Mouse (Mus musculus) ES-Bruce4 (cell line): ENCODE results near the gene Zfp451. TPM values are rescaled to one million over a fixed set of nuclear protein-coding genes. Genes with fewer than 3 reads are reported as not detected.
A peak's percentile ranks its signal among the peaks of the same experiment; 100 is the strongest.

Source experiments
- H3K27ac ChIP-seq: 2 replicates; pipeline ENCODE4 v1.5.1; 2012; ENCODE audit warnings: low read length, inconsistent platforms; ENCODE audit not compliant: insufficient read depth
- H3K27me3 ChIP-seq: 2 replicates; pipeline ENCODE4 v1.6.1; 2012; ENCODE audit warnings: mild to moderate bottlenecking, low read length, inconsistent platforms; ENCODE audit not compliant: control insufficient read depth, poor library complexity, insufficient read depth, severe bottlenecking
- H3K36me3 ChIP-seq: 2 replicates; pipeline ENCODE4 v1.6.1; 2012; ENCODE audit warnings: inconsistent platforms, mild to moderate bottlenecking, low read length, moderate library complexity; ENCODE audit not compliant: control insufficient read depth, poor library complexity, insufficient read depth, severe bottlenecking
- H3K4me1 ChIP-seq: one replicate; pipeline ENCODE4 v1.8.1; 2011; ENCODE audit warnings: low read length; ENCODE audit not compliant: control insufficient read depth, insufficient read depth
- H3K4me3 ChIP-seq: 2 replicates; pipeline ENCODE4 v1.5.1; 2011; ENCODE audit warnings: low read depth, mild to moderate bottlenecking, low read length
- H3K9ac ChIP-seq: 2 replicates; pipeline ENCODE4 v1.6.1; 2012; ENCODE audit warnings: low read depth, mild to moderate bottlenecking, inconsistent platforms; ENCODE audit not compliant: poor library complexity, severe bottlenecking
- H3K9me3 ChIP-seq: replicated peaks from 2 replicates; pipeline ENCODE4 v1.6.1; 2012; ENCODE audit warnings: mild to moderate bottlenecking, low read length, inconsistent platforms; ENCODE audit not compliant: control insufficient read depth, poor library complexity, insufficient read depth, severe bottlenecking
- CTCF ChIP-seq: IDR thresholded peaks from one replicate; pipeline ENCODE4 v1.8.1; 2011; ENCODE audit warnings: low read depth, low read length
- EP300 ChIP-seq: IDR thresholded peaks from 2 replicates; pipeline ENCODE4 v1.6.1; 2011; ENCODE audit warnings: low read depth, low read length; ENCODE audit not compliant: insufficient read depth
- POLR2A ChIP-seq: IDR thresholded peaks from one replicate; pipeline ENCODE4 v1.8.1; 2011; ENCODE audit warnings: low read length; ENCODE audit not compliant: insufficient read depth
- polyA plus RNA-seq: library from polyadenylated mRNA; stranded (reverse); fragments of >200 nt; gene quantifications from 2 replicates; pipeline ENCODE4 v1.2.4, GENCODE M21; 2011; ENCODE audit warnings: low read depth; ENCODE audit not compliant: missing spikeins, insufficient read depth, insufficient read length

Zfp451 gene
- polyA plus RNA-seq, 1 experiment: 73.2 TPM

DNA sequence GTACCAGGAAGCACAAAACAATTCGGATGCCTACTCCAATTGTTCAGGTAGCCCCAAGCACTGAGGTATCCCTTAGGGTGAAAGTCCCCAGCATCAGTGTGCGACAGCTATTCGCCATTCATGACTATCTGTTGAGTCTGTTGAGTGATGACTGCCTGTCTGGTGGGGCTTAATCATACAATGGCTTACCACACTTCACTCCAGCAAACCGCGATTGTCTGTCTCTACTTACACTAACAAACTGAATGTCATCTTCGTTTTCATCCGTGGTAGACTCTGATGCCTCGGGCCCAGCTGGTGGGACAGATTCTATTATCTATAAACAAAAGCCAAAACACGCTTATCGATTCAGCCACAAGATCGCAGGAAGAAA lies 914 bp downstream of the Zfp451 start:
- H3K9ac ChIP-seq: peak overlapping the region; percentile 97

DNA sequence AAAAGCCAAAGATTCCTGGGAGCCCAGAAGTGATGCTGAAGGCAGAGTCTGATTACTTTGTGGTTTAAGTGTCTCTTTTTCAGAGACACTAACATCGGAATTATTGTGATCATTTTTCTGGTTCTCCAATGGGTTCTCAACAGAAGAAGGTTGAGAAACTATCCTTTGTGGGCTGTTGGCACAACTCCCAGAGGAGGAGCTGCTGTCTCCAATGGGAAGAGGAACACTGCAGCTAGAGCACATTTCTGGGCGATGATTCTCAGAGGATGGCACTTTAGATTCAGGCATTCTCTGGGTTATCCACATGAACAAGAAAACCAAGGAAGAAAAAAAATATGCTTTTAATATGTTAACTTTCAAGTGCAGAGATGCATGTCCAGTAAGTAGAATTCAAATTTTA lies 11.1 kb downstream of the Zfp451 start:
- Histone ChIP-seq H3K4me1 (peaks cover 2% of the 10 kb centered on the region), H3K4me3 (no peak overlapping the region), H3K9ac (no peak overlapping the region), H3K9me3 (peaks cover 4% of the 10 kb centered on the region; the same call in 1 of the 2 replicates), H3K27ac (no peak overlapping the region), H3K36me3 (peaks cover 48% of the 10 kb centered on the region), H3K27me3 (no peaks in the 10 kb centered on the region)
- TF ChIP-seq POLR2A: no peak
- TF ChIP-seq EP300: no peak
- TF ChIP-seq CTCF: no peak

More for the DNA sequence above, 914 bp downstream of the Zfp451 start:
- Histone ChIP-seq H3K4me3 (peak overlapping the region; percentile 97), H3K27ac (no peak overlapping the region), H3K4me1 (no peaks in the 10 kb centered on the region), H3K9me3 (no peaks in the 10 kb centered on the region), H3K27me3 (no peaks in the 10 kb centered on the region), H3K36me3 (peaks cover 21% of the 10 kb centered on the region)
- no peak for TF ChIP-seq EP300
- TF ChIP-seq CTCF: no peak
- TF ChIP-seq POLR2A: no peak

DNA sequence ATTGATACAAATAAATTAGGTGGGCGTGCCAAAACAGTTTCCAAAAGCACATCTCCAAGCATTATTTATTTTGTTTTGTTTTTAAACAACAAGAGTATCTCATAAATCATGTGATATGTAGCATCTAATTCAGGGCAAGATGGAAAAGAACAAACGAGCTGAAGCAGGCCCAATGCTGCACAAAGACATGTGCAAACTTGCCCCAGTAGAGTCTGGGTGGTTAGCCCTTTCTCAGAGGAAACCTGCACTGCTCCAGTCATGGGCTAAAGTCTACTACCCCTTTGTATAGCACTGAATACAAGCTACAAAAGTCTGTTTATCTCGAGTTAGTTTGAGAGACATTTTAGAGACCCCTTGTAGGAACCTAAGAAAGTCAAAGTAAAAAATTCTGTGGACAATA lies 14.8 kb downstream of the Zfp451 start:
- H3K27ac ChIP-seq: 0 out of 2 replicates have a peak overlapping the region, but pooled peaks have one; percentile 8
- H3K9me3 ChIP-seq: peaks cover 4% of the 10 kb centered on the region; the same call in 1 of the 2 replicates
- H3K27me3 ChIP-seq: no peaks in the 10 kb centered on the region
- TF ChIP-seq CTCF (no peak), POLR2A (no peak), EP300 (no peak)
- no peak overlapping the region for H3K9ac ChIP-seq
- peaks cover 2% of the 10 kb centered on the region for H3K4me1 ChIP-seq
- no peak overlapping the region for H3K4me3 ChIP-seq
- peaks cover 45% of the 10 kb centered on the region for H3K36me3 ChIP-seq

DNA sequence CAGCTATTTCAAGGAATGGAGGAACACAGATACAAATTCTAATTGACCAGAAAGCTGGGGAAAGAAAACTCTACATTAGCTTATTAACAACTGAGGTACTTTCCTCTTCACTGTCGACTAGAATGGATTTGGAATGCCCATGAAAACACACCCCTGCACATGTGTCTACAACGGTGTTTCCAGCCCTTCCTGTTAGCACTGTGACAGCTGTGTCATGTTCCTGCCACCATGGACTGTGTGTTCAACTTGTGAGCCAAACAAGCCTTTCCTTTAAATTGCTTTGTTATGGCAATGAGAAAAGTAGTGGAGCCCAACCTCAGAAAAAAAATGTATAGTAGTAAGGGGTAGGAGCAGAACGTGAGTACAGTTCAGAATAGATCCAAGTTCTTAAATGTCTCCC lies 25.9 kb downstream of the Zfp451 start:
- no peaks in the 10 kb centered on the region for H3K27me3 ChIP-seq
- no peak overlapping the region for H3K4me3 ChIP-seq
- no peaks in the 10 kb centered on the region for H3K9me3 ChIP-seq
- H3K4me1 ChIP-seq: no peaks in the 10 kb centered on the region
- H3K9ac ChIP-seq: no peak overlapping the region
- no peak overlapping the region for H3K27ac ChIP-seq
- no peaks in the 10 kb centered on the region for H3K36me3 ChIP-seq
- TF ChIP-seq EP300 (no peak), POLR2A (no peak), CTCF (no peak)

DNA sequence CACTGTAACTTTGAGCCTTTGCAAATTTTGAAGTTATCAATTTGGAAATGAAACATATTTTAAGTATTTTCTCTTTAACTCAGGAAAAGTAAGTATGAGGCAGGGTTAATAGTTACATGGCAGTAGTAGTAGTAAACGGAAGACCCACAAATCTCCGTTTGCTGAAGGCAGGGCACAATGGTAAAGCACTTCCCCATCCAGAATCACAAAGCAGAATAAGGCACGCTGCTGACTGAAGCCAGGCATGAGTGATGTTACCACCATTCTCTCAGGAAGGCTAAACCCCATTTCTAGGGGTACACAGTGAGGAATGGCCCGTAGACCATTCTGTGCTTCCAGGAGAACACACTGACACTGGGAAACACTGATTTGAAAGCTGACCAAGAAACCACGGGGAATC lies 26.3 kb downstream of the Zfp451 start:
- Histone ChIP-seq H3K4me1 (no peaks in the 10 kb centered on the region), H3K27ac (no peak overlapping the region), H3K36me3 (no peaks in the 10 kb centered on the region), H3K9ac (no peak overlapping the region), H3K27me3 (no peaks in the 10 kb centered on the region), H3K9me3 (no peaks in the 10 kb centered on the region), H3K4me3 (no peak overlapping the region)
- TF ChIP-seq CTCF: no peak
- TF ChIP-seq EP300: no peak
- TF ChIP-seq POLR2A: no peak

DNA sequence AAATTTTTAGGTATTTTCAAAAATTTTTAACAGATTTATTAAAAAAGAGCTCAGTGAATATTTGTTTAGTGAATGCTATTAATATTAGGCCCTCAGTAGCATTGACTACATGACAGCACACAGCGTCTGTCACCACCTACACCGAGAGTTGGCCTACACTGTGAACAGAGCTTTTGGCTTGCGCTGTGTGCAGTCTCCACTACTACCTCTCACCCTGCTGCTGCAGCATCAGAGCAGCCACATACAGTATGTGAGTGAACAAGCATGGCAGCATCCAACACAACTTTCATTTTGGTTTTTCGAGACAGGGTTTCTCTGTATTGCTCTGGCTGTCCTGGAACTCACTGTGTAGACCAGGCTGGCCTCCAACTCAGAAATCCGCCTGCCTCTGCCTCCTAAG lies 29.8 kb downstream of the Zfp451 start:
- TF ChIP-seq EP300 (no peak), CTCF (no peak), POLR2A (no peak)
- H3K4me1 ChIP-seq: no peaks in the 10 kb centered on the region
- no peaks in the 10 kb centered on the region for H3K27me3 ChIP-seq
- H3K4me3 ChIP-seq: no peak overlapping the region
- H3K36me3 ChIP-seq: no peaks in the 10 kb centered on the region
- H3K9ac ChIP-seq: no peak overlapping the region
- no peak overlapping the region for H3K27ac ChIP-seq
- no peaks in the 10 kb centered on the region for H3K9me3 ChIP-seq
